Mouse (Mus musculus): Measurements from ENCODE around the gene Csn3. TPM values are rescaled to one million over a fixed set of nuclear protein-coding genes. Genes with fewer than 3 reads are reported as not detected.

Csn3 gene
- polyA plus RNA-seq (2012; rRNA removed) (0.08 TPM in 1 of 2 replicates, not detected in the other), polyA plus RNA-seq (2014; fragmentation: Nextera tagmentation; extraction: Ambion mirVana) (not detected in 2 replicates)

DNA sequence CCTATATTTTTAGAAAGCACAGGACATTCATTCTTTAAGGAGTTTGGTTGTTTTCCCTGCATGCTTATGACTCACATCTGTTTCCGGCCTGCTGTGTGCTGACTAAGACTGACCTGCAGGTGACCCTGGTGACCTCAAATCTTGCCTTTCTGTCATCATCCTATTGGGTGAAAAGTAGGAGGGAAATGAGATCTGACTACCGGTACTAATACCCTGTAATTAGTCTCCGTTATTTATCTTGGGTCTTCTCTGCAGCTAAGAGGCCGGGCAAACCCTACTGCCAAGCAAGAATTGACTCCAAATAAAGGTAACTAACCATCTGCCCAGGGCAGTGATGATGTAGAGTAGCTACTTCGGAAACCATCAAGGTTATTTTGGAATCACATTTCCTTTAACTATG, at the start of gene Csn3:
Gene Csn3 (plus strand): TSS at position 208 of the 400 bp plus-strand sequence.
- no peaks in the 10 kb centered on the region for H3K36me3 ChIP-seq (replicated peaks; ENCODE audit: control insufficient read depth, insufficient read depth, low read depth)
- no peak within 1 kb of the TSS for H3K4me3 ChIP-seq (ENCODE audit: insufficient read depth in 1 of 2, low read depth in 2 of 2, low read length in 2 of 2)
- no peak for TF ChIP-seq CTCF (IDR thresholded peaks at IDR 0.05; ENCODE audit: low read depth)
- DNase-seq (ENCODE audit: low read depth in 3 of 3, low spot score in 3 of 3) (no peak), ATAC-seq (ENCODE audit: insufficient read depth) (no peak)
- H3K27me3 ChIP-seq (ENCODE audit: control insufficient read depth, insufficient read depth, low read length): no peaks in the 10 kb centered on the region
- no peaks in the 10 kb centered on the region for H3K4me1 ChIP-seq (replicated peaks; ENCODE audit: control insufficient read depth in 2 of 2, insufficient read depth in 2 of 2, low read length in 1 of 2)
- WGBS (ENCODE audit: insufficient replicate concordance): 41% methylated on average over 5 of the region's 5 CpGs
- no peaks in the 10 kb centered on the region for H3K9me3 ChIP-seq (ENCODE audit: control insufficient read depth, low read length)
- H3K4me2 ChIP-seq (ENCODE audit: low read depth): no peak within 1 kb of the TSS
- no peak within 1 kb of the TSS for H3K27ac ChIP-seq
- H3K9ac ChIP-seq (replicated peaks): no peak within 1 kb of the TSS

DNA sequence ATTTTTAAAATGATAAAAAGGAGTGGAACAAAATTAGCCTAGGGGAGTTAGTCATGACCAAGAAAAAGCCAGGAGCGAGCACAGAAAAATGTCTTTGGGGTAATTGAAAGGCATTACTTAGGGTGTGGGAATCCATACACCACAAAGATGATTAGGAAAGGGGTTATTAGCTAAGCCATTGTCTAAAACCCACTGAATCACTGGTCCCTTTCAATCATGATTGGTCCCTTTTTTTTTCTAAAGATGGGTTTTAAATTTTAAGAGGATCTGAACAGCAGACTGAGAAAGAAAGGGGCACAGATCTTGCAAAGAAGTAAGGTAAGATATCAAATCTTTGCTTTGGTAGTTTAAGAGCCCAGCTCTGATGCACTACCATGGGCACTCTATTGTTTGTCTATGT, 40.6 kb upstream of the Csn3 start, which contains the start of gene Odam:
Gene Odam (plus strand): TSS at position 301 of the 400 bp plus-strand sequence.
- Histone ChIP-seq H3K27me3 (ENCODE audit: control insufficient read depth, insufficient read depth, low read length) (no peaks in the 10 kb centered on the region), H3K27ac (no peak within 1 kb of the TSS), H3K9me3 (ENCODE audit: control insufficient read depth, low read length) (no peaks in the 10 kb centered on the region), H3K4me3 (ENCODE audit: insufficient read depth in 1 of 2, low read depth in 2 of 2, low read length in 2 of 2) (no peak within 1 kb of the TSS), H3K4me2 (ENCODE audit: low read depth) (no peak within 1 kb of the TSS), H3K4me1 (replicated peaks; ENCODE audit: control insufficient read depth in 2 of 2, insufficient read depth in 2 of 2, low read length in 1 of 2) (no peaks in the 10 kb centered on the region), H3K9ac (replicated peaks) (no peak within 1 kb of the TSS), H3K36me3 (replicated peaks; ENCODE audit: control insufficient read depth, insufficient read depth, low read depth) (no peaks in the 10 kb centered on the region)
- DNase-seq (ENCODE audit: low read depth in 3 of 3, low spot score in 3 of 3) (no peak), ATAC-seq (ENCODE audit: insufficient read depth) (no peak)
- WGBS (ENCODE audit: insufficient replicate concordance): 64% methylated on average over 1 of the region's 1 CpGs
- TF ChIP-seq EP300 (IDR thresholded peaks at IDR 0.05; ENCODE audit: low read depth) (no peak), CTCF (IDR thresholded peaks at IDR 0.05; ENCODE audit: low read depth) (no peak)

DNA sequence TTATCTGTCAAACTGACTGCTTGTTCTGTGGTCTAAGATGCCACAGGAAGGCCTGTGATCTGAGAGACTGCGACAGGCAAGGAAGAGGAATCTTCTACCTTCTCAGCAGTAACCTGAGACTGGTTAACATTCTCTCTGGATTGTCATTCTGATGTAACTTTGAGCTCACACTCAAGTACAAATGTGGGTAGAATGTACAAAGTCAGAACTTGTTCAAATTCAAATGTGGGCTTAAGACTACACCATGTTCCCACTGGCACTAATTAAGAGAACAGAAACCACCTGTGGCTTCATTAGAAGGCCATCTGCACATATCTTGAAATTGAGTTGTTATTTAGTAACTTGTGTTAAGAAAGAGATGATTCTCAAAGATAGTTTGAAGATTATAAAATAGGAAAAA, 6.2 kb downstream of the Csn3 start:
- ATAC-seq (ENCODE audit: insufficient read depth) (no peak), DNase-seq (ENCODE audit: low read depth in 3 of 3, low spot score in 3 of 3) (no peak)
- Histone ChIP-seq H3K4me2 (ENCODE audit: low read depth) (no peak overlapping the region), H3K27ac (no peak overlapping the region), H3K9ac (replicated peaks) (no peak overlapping the region), H3K27me3 (ENCODE audit: control insufficient read depth, insufficient read depth, low read length) (no peaks in the 10 kb centered on the region), H3K4me1 (replicated peaks; ENCODE audit: control insufficient read depth in 2 of 2, insufficient read depth in 2 of 2, low read length in 1 of 2) (no peaks in the 10 kb centered on the region), H3K9me3 (ENCODE audit: control insufficient read depth, low read length) (no peaks in the 10 kb centered on the region), H3K4me3 (ENCODE audit: insufficient read depth in 1 of 2, low read depth in 2 of 2, low read length in 2 of 2) (no peak overlapping the region), H3K36me3 (replicated peaks; ENCODE audit: control insufficient read depth, insufficient read depth, low read depth) (no peaks in the 10 kb centered on the region)
- TF ChIP-seq EP300 (IDR thresholded peaks at IDR 0.05; ENCODE audit: low read depth) (no peak), CTCF (IDR thresholded peaks at IDR 0.05; ENCODE audit: low read depth) (no peak)
- 20% methylated on average over 1 of the region's 1 CpGs for WGBS (ENCODE audit: insufficient replicate concordance)

DNA sequence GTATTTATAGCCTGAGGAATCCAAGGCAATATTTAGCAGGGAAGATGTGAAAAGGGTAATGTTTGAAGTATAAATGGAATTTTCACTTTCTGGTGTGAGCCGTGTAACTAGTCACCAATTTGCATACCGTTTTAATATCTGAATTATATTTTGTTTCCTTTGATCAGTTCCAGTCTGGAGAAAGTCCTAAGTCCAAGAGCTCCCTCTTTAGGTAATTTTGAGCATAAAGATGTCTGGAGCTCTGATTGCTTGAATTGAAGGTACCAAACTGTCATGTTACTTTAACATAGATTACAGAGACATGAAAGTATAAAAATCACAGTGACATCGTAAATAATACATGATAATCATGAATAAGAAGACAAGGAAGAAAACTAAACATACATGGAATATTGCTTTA, 15.4 kb downstream of the Csn3 start:
- TF ChIP-seq CTCF (IDR thresholded peaks at IDR 0.05; ENCODE audit: low read depth) (no peak), EP300 (IDR thresholded peaks at IDR 0.05; ENCODE audit: low read depth) (no peak)
- DNase-seq (ENCODE audit: low read depth in 3 of 3, low spot score in 3 of 3): no peak
- no peaks in the 10 kb centered on the region for H3K4me1 ChIP-seq (replicated peaks; ENCODE audit: control insufficient read depth in 2 of 2, insufficient read depth in 2 of 2, low read length in 1 of 2)
- no peak overlapping the region for H3K4me3 ChIP-seq (ENCODE audit: insufficient read depth in 1 of 2, low read depth in 2 of 2, low read length in 2 of 2)
- H3K36me3 ChIP-seq (replicated peaks; ENCODE audit: control insufficient read depth, insufficient read depth, low read depth): no peaks in the 10 kb centered on the region
- ATAC-seq (ENCODE audit: insufficient read depth): no peak
- H3K27ac ChIP-seq: no peak overlapping the region
- no peaks in the 10 kb centered on the region for H3K27me3 ChIP-seq (ENCODE audit: control insufficient read depth, insufficient read depth, low read length)
- H3K9me3 ChIP-seq (ENCODE audit: control insufficient read depth, low read length): no peaks in the 10 kb centered on the region
- H3K4me2 ChIP-seq (ENCODE audit: low read depth): no peak overlapping the region
- no peak overlapping the region for H3K9ac ChIP-seq (replicated peaks)
- 29% methylated on average over 3 of the region's 3 CpGs for WGBS (ENCODE audit: insufficient replicate concordance)

DNA sequence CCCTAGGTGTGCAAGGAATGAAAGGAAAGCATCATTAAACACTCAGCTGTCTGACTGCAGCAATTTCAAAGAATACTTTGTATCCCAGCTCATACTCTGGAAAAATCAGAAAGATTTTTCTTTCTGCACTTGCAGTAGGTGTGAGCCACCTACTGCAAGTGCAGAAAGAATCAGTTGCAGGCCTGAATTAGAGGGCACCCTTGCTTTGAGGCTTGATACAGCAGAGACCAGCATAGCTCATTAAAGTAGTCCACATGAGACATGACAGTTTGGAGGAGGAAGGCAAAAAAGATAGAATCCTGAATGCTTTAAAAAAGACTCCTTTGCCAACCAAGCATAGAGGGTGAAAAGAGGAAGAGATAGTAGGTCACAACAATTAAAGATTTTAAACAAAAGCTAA, 17.1 kb downstream of the Csn3 start:
- TF ChIP-seq EP300 (IDR thresholded peaks at IDR 0.05; ENCODE audit: low read depth): no peak
- no peak for TF ChIP-seq CTCF (IDR thresholded peaks at IDR 0.05; ENCODE audit: low read depth)
- ATAC-seq (ENCODE audit: insufficient read depth): no peak
- no peak for DNase-seq (ENCODE audit: low read depth in 3 of 3, low spot score in 3 of 3)

More for the DNA sequence above, 17.1 kb downstream of the Csn3 start:
- Histone ChIP-seq H3K9ac (replicated peaks) (no peak overlapping the region), H3K4me3 (ENCODE audit: insufficient read depth in 1 of 2, low read depth in 2 of 2, low read length in 2 of 2) (no peak overlapping the region), H3K27ac (no peak overlapping the region), H3K4me2 (ENCODE audit: low read depth) (no peak overlapping the region), H3K4me1 (replicated peaks; ENCODE audit: control insufficient read depth in 2 of 2, insufficient read depth in 2 of 2, low read length in 1 of 2) (no peaks in the 10 kb centered on the region), H3K36me3 (replicated peaks; ENCODE audit: control insufficient read depth, insufficient read depth, low read depth) (no peaks in the 10 kb centered on the region), H3K9me3 (ENCODE audit: control insufficient read depth, low read length) (no peaks in the 10 kb centered on the region), H3K27me3 (ENCODE audit: control insufficient read depth, insufficient read depth, low read length) (no peaks in the 10 kb centered on the region)

Measured in liver, embryonic 14.5 days (tissue).